Mouse (Mus musculus) liver, postnatal 0 days (tissue): ENCODE results near the gene Elovl6. TPM values are rescaled to one million over a fixed set of nuclear protein-coding genes. Genes with fewer than 3 reads are reported as not detected.

Experiments used
- ATAC-seq: fragments of 200-750 bp; cut with Nextera tagmentation; 2 replicates; pipeline ENCODE4 v1.8.0; 2017; ENCODE audit warnings: mild to moderate bottlenecking, moderate library complexity
- DNase-seq: peaks from one replicate; pipeline ENCODE4 v3.0.0-alpha.2; 2016
- H3K27ac ChIP-seq: fragments of 300-500 bp; sonication (generic); 2 replicates; pipeline ENCODE4 v1.5.1; 2014; ENCODE audit warnings: antibody characterized with exemption, moderate library complexity, mild to moderate bottlenecking, low read depth
- H3K27me3 ChIP-seq: fragments of 300-500 bp; sonication (generic); 2 replicates; pipeline ENCODE4 v1.6.1; 2014; ENCODE audit warnings: low read length, control low read depth, mixed read lengths; ENCODE audit not compliant: insufficient read depth
- H3K36me3 ChIP-seq: fragments of 300-500 bp; sonication (generic); replicated peaks from 2 replicates; pipeline ENCODE4 v1.6.1; 2014; ENCODE audit warnings: mild to moderate bottlenecking, control low read depth, low read length, moderate library complexity, mixed read lengths; ENCODE audit not compliant: insufficient read depth
- H3K4me1 ChIP-seq: fragments of 300-500 bp; sonication (generic); 2 replicates; pipeline ENCODE4 v1.6.1; 2014; ENCODE audit warnings: antibody characterized with exemption, mild to moderate bottlenecking, control low read depth; ENCODE audit not compliant: insufficient read depth
- H3K4me2 ChIP-seq: fragments of 300-500 bp; sonication (generic); 2 replicates; pipeline ENCODE4 v1.6.1; 2014; ENCODE audit warnings: low read depth, mild to moderate bottlenecking, low read length, moderate library complexity, mixed read lengths
- H3K4me3 ChIP-seq: fragments of 300-500 bp; sonication (generic); 2 replicates; pipeline ENCODE4 v1.5.1; 2014; ENCODE audit warnings: low read depth, low read length
- H3K9ac ChIP-seq: fragments of 300-500 bp; sonication (generic); replicated peaks from 2 replicates; pipeline ENCODE4 v1.6.1; 2014; ENCODE audit warnings: mild to moderate bottlenecking, moderate library complexity
- H3K9me3 ChIP-seq: fragments of 300-500 bp; sonication (generic); 2 replicates; pipeline ENCODE4 v1.6.1; 2016; ENCODE audit warnings: mild to moderate bottlenecking, control low read depth, low read length, mixed read lengths
- CTCF ChIP-seq: sonication (generic); IDR thresholded peaks from 2 replicates; pipeline ENCODE4 v1.5.1; 2016; ENCODE audit warnings: antibody characterized with exemption, low read depth
- EP300 ChIP-seq: IDR thresholded peaks from 2 replicates; pipeline ENCODE4 v1.6.1; 2016; ENCODE audit warnings: antibody characterized with exemption, low read depth, mild to moderate bottlenecking
- WGBS: fragments of 180-500 bp; shearing (Covaris S2); extraction: QIAGEN DNeasy Blood & Tissue Kit; methylation state at CpG from one replicate; pipeline ENCODE4 v1.1.7; 2014; ENCODE audit not compliant: insufficient replicate concordance; 5-methylcytosine and 5-hydroxymethylcytosine counted together
- polyA plus RNA-seq: library from polyadenylated mRNA; unstranded; fragments of >200 nt; fragmentation: Nextera tagmentation; extraction: Ambion mirVana; gene quantifications from 2 replicates; pipeline ENCODE4 v1.2.1, GENCODE M21; 2015

The Elovl6 gene
- polyA plus RNA-seq, 1 experiment from 2014 or later, result 8.0 TPM

DNA sequence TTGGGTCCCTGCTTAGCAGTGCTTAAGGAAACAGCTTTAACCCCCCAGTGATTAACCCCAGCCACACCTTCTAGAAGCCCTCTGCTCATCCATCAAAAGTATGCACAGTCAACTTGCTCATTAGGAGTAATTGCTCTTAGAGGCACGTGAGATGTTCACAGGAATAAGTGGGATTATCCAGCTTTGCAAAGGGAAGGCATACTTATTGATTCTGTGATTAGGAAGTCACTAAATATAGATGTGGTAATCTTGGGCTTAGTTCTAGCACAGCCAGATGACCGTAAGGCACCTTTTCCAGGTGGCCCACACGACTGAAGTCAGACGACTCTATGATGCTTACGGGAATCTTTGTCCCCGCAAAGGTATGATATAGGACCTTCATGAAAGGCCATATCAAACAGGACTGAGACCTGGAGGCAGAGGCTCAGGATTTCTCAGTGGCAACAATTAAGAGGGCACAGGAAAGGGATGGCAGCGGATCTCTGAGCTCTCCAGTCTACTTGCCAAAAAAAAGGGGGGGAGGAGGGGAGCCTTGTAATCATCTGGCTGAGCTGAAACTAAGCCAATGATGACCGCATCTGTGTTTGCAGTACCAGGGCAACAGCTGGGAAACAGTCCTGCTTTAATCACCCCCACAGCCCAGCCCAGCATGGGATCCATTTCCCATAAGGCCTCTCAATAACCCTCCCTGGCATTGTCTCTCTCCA, 117.6 kb downstream of the Elovl6 start:
- H3K9me3 ChIP-seq, result no peaks in the 10 kb centered on the region
- WGBS, result 74% methylated on average over 8 of the region's 8 CpGs
- no peak overlapping the region for H3K4me2 ChIP-seq
- TF ChIP-seq EP300, result no peak
- TF ChIP-seq CTCF, result no peak
- H3K36me3 ChIP-seq, result no peaks in the 10 kb centered on the region
- ATAC-seq, result no peak
- 0 out of 2 replicates have a peak, but pooled peaks cover 3% of the 10 kb centered on the region for H3K4me1 ChIP-seq
- H3K4me3 ChIP-seq, result no peak overlapping the region
- no peak overlapping the region for H3K27ac ChIP-seq
- H3K27me3 ChIP-seq, result no peaks in the 10 kb centered on the region
- no peak overlapping the region for H3K9ac ChIP-seq
- DNase-seq, result no peak

- Histone ChIP-seq H3K27me3 (no peaks in the 10 kb centered on the region), H3K9me3 (no peaks in the 10 kb centered on the region), H3K4me3 (no peak overlapping the region), H3K4me1 (0 out of 2 replicates have a peak, but pooled peaks cover 3% of the 10 kb centered on the region), H3K4me2 (no peak overlapping the region), H3K36me3 (no peaks in the 10 kb centered on the region), H3K9ac (no peak overlapping the region), H3K27ac (no peak overlapping the region)
- no peak for ATAC-seq
- DNase-seq, result no peak
- TF ChIP-seq CTCF (no peak), EP300 (no peak)
Measured at GRCm38 (mm10) chr3:129650293-129650612, 118.1 kb downstream of the Elovl6 start.

DNA sequence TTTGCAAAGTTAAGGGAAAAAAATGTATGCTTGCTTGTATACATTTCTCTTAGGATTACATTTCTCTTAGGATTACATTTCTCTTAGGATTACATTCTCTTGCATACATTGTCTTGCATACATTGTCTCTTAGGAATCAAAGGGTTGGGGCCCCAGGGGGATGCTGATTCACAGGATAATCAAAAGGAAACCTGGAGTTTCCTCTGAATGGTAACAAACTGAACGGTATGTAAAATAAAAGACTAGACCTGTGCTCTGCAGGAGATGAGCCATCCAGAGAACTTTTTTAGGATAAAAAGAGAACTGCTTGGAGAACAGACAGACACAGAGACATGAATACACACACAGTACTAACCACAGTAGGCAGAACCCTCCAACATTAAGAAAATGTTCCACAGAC, 118.8 kb downstream of the Elovl6 start:
- 38% methylated on average over 1 of the region's 1 CpGs for WGBS
- no peak overlapping the region for H3K9ac ChIP-seq

GRCm38 (mm10) chr3:129651765-129652164, 119.6 kb downstream of the Elovl6 start:
- Histone ChIP-seq H3K4me3 (no peak overlapping the region), H3K27me3 (no peaks in the 10 kb centered on the region), H3K36me3 (no peaks in the 10 kb centered on the region), H3K27ac (no peak overlapping the region), H3K9ac (no peak overlapping the region), H3K4me1 (0 out of 2 replicates have a peak, but pooled peaks cover 3% of the 10 kb centered on the region), H3K9me3 (no peaks in the 10 kb centered on the region), H3K4me2 (no peak overlapping the region)
- DNase-seq (no peak), ATAC-seq (no peak)
- 88% methylated on average over 8 of the region's 8 CpGs for WGBS
- no peak for TF ChIP-seq CTCF
- no peak for TF ChIP-seq EP300

More for the DNA sequence above, 118.8 kb downstream of the Elovl6 start:
- H3K4me3 ChIP-seq, result no peak overlapping the region
- DNase-seq (no peak), ATAC-seq (no peak)
- no peak overlapping the region for H3K4me2 ChIP-seq
- no peak overlapping the region for H3K27ac ChIP-seq
- no peaks in the 10 kb centered on the region for H3K36me3 ChIP-seq
- TF ChIP-seq EP300 (no peak), CTCF (no peak)
- 0 out of 2 replicates have a peak, but pooled peaks cover 3% of the 10 kb centered on the region for H3K4me1 ChIP-seq
- no peaks in the 10 kb centered on the region for H3K27me3 ChIP-seq
- no peaks in the 10 kb centered on the region for H3K9me3 ChIP-seq

- DNase-seq (no peak), ATAC-seq (no peak)
- 83% methylated on average over 4 of the region's 4 CpGs for WGBS
- Histone ChIP-seq H3K36me3 (no peaks in the 10 kb centered on the region), H3K27me3 (no peaks in the 10 kb centered on the region), H3K4me1 (0 out of 2 replicates have a peak, but pooled peaks cover 3% of the 10 kb centered on the region), H3K4me3 (no peak overlapping the region), H3K9ac (no peak overlapping the region), H3K9me3 (no peaks in the 10 kb centered on the region), H3K27ac (no peak overlapping the region), H3K4me2 (no peak overlapping the region)
- no peak for TF ChIP-seq EP300
- no peak for TF ChIP-seq CTCF
Measured at GRCm38 (mm10) chr3:129652476-129652875, 120.3 kb downstream of the Elovl6 start.

DNA sequence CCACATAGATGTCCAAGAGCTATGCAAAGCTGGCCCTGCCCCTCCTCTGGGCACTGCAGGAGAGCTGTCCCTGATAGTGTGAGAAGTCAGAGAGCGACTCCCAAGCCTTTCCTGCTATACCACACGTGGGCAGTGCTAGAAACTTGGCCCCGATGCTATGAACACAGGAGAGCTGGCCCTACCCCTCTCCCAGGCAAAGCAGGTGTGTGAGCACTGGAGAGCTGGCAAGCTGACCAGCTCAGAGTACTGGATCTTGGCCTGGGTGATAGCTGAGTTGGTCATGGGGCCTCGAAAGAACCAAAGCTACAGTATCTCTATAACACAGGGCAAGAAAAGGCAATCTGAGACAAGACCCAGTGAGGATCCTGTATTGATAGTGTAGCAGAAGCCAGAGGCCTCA, 124.4 kb downstream of the Elovl6 start:
- no peak overlapping the region for H3K9ac ChIP-seq
- H3K36me3 ChIP-seq, result no peaks in the 10 kb centered on the region
- TF ChIP-seq CTCF (no peak), EP300 (no peak)
- DNase-seq (no peak), ATAC-seq (no peak)
- H3K4me2 ChIP-seq, result no peak overlapping the region
- 0 out of 2 replicates have a peak, but pooled peaks cover 4% of the 10 kb centered on the region for H3K4me1 ChIP-seq
- H3K9me3 ChIP-seq, result no peaks in the 10 kb centered on the region
- 62% methylated on average over 4 of the region's 4 CpGs for WGBS
- H3K27me3 ChIP-seq, result no peaks in the 10 kb centered on the region
- H3K27ac ChIP-seq, result no peak overlapping the region
- H3K4me3 ChIP-seq, result no peak overlapping the region
